Mouse (Mus musculus) left cerebral cortex, adult 11 months (tissue): Measurements from ENCODE around the gene Pla2g2d.
"Not testable (repeated sequence)": the region's sequence is repeated elsewhere in the genome, so short reads cannot be mapped to it uniquely, and the experiment has no call there.

Source experiments
- DNase-seq: peaks from one replicate; pipeline ENCODE4 v3.0.0; 2022; ENCODE audit warnings: low spot score

Pla2g2d gene

GRCm38 (mm10) chr4:138782098-138782497 lies 6.6 kb downstream of the Pla2g2d start:
- peak; percentile 57 for DNase-seq

GRCm38 (mm10) chr4:138785721-138786120 lies 10.2 kb downstream of the Pla2g2d start:
- DNase-seq, result no peak

DNA sequence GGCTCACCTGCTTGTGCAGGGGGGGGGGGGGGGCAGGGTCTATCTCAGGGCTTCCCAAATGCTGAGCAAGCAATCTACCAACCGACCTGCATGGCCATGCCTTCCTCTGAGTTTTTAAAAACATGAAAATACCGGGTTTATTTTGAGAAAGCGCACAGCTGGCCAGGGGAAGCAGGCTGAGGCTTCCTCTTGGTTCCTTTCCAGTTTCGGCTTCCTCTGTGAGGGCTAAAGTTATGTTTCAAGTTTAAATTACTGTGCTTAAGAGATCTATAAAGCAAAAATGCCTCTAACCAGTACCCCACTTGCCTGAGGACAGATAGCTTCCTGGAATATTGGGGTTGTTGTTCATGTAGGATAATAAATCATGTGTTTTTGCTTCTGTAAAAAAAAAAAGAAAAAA lies 10.6 kb downstream of the Pla2g2d start:
- DNase-seq, result no peak

GRCm38 (mm10) chr4:138788381-138788780 lies 12.8 kb downstream of the Pla2g2d start:
- no peak for DNase-seq

GRCm38 (mm10) chr4:138791452-138791851 lies 15.9 kb downstream of the Pla2g2d start:
- no peak for DNase-seq

GRCm38 (mm10) chr4:138792599-138792998 lies 17.1 kb downstream of the Pla2g2d start:
- no peak for DNase-seq

DNA sequence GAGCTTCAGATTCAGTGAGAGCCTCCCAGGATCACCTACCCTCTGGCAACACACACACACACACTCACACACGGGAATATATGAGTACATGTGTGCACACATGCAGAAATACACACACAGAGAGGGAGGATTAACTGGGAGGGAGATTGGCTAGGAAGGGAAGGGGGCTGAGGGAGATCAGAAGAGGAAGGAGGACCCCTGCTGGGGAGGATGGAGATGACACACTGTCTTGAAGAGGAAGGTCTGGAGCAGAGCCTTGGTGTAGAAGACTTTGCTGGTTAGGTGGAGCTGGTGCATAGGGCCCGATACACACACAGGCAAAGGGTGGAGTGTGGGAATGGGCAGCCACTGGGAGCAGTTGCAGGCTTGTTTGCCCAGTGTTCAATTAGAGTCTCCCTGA lies 17.7 kb downstream of the Pla2g2d start:
- DNase-seq, result no peak

GRCm38 (mm10) chr4:138794344-138794743 lies 18.8 kb downstream of the Pla2g2d start:
- no peak for DNase-seq

DNA sequence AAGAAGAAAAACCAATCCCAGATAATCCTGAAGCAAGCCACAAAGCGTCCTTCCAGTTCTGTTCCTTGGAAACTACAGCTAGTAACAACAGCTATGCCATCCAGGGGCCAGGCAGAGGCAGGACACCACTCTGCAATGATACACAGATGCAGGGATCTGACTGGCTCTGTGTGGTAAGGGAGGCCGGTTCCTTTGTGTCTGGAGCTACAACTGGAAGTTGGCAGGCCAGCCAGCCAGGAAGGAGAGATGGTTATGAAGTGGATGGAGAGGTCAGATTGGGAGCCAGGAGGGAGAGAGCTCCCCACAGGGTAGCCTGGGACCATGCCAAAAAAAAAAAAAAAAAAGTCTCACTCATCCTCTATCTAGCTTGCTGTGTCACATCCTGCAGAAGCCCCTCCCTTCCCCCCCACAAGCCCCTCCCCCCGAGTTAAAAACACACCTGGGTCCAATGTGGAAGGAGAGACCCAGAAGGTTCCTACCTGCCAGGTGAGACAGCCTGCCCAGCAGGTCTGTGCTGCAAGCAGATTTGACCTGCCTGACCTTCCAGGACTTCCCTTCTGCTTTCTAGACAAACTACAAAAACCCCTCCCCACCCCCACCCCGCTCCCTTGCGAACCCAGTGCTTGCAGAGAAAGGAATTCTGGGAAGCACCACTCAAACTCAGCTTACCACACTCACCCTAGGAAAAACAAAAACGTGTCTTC lies 21.1 kb downstream of the Pla2g2d start:
- no peak for DNase-seq

GRCm38 (mm10) chr4:138797217-138797570 lies 21.7 kb downstream of the Pla2g2d start:
- DNase-seq, result peak; percentile 37

DNA sequence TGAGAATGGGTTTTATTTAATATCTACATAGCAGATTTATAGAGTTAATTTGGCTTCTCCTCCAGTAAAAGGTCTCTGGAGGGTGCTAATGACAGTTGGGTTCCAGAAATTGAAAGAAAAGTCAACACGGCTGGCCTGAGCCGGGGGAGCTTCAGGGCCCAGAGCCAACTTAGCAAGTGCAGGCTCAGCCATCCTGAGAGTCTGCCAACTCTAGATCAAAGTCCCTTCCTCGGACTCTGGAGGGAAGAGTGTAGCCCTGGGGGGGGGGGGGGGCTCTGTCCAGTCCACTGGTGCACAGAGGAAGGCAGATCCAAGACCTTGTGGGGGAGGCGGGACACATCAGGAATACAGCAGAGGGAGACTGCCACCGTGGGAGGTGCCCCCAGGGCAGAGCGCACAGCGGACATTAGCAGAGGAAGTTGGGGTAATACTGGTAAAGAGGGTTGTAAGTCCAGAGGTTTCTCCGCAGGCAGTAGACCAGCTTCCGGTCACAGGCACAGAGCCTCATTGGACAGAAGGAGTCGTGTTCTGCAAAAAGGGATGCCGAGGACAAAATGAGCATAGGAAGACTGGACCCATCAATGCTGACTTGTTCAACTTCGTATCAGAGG lies 24.7 kb downstream of the Pla2g2d start:
- no peak for DNase-seq

DNA sequence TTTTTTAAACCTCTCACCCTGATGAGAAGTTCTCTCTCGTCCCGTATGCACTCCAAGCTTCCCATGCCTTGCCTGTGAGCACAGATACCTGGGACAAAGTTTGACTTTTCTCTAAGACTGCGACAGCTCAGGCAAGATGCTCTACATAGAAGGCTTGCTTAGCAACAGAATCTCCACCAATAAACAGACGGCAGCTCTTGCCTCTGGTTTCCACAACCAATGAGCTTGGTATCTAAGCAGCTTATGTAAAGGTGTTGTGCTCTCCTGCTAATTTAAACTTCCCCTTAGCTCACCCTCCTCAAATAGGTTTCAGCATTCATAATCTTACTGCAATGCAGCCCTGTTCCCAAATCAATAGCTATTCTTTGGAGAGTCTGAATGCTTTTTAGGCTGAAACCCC lies 26.1 kb downstream of the Pla2g2d start:
- peak; percentile 43 for DNase-seq

DNA sequence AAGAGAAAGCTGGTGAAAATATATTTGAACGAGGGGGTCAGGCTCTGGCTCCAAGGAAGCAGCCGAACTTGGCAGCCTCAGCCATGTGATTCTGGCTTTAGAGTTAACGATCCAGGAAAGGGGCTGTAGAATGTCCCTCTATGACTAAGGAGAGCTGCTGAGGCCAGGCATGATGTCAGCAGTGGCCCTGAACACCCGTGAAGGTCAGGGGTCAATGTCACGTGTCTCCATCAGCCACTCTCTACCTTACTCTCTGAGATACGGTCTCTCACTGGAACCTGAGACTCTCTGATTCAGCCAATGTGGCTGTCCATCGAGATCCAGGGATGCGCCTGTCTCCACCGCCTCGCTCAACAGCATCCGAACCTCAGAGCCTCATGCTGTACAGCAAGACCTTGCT lies 27.4 kb downstream of the Pla2g2d start:
- DNase-seq, result no peak

GRCm38 (mm10) chr4:138805248-138805647 lies 29.7 kb downstream of the Pla2g2d start:
- DNase-seq, result no peak

- DNase-seq, result no peak
Measured at GRCm38 (mm10) chr4:138806160-138806559, 30.6 kb downstream of the Pla2g2d start.

DNA sequence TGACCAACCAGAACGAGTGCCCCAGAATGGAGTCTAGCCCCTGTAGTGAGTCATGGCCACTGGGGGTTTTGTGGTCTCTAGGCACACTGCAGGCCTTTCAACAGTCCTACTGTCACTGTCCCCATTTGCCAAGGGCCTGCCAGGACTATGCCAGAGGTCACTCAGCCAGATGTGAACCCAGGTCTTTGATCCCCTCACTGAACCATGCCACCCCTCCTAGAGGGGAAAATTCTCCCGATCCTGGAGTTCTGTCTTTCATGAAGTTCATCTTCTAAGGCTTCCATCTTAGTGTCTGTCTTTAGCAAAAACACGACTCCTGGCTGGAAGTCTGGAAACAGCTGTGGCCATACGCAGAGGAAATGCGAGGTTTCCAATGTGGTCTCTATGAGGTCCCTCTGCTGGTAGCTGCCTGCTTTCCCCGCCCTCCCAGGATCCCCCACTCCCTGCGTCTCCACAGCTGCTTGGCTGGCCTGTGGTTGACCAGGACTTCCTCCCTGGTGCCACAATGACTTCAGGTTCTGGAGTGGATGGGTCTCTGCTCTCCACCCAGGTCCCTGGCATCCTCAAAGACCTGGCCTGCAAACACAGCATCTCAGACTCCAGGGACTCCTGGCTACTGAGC lies 31.5 kb downstream of the Pla2g2d start:
- DNase-seq, result no peak

- DNase-seq, result no peak
Measured at GRCm38 (mm10) chr4:138816166-138816565, 40.6 kb downstream of the Pla2g2d start.

GRCm38 (mm10) chr4:138817736-138818135 lies 42.2 kb downstream of the Pla2g2d start:
- DNase-seq, result no peak

DNA sequence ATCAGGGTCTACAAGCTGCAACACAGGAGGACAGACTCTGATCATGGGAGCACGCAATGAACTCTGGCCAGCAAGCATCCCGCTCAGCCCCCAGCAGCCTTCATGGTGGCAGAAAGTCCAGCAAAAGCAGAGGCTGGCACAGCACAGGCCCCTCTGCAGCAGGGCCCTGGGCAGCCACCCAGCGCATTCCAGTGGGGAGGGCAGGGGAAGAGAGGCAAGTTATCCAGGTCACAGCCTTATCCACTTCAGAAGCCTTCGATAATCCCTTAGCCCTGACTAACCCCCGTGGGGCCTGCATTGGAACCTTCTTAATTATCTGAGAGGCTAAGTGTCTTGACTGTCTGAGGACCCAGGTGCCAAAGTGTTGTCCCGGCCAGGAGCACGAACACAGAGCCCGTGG lies 43.6 kb downstream of the Pla2g2d start:
- DNase-seq, result no peak

DNA sequence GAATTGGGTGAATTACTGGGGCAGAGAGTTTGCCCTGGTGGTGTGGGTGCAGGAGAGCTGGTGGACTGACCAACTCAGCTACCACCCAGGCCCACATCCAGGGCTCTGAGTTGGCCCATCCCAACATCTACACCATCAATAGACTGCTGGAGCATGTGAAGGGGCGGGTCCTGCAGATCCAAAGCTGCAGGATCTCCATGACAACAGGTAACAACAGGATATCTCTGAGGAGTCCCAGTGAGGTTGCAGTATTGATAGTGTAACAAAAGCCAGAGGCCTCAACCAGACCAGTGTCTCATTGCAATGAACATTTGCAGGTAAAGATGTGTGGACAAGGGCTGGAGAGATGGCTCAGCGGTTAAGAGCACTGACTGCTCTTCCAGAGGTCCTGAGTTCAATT lies 45.5 kb downstream of the Pla2g2d start:
- no peak for DNase-seq

GRCm38 (mm10) chr4:138824161-138824560 lies 48.6 kb downstream of the Pla2g2d start:
- not testable (repeated sequence) for DNase-seq

- no peak for DNase-seq
Measured at GRCm38 (mm10) chr4:138824660-138825059, 49.1 kb downstream of the Pla2g2d start.

DNA sequence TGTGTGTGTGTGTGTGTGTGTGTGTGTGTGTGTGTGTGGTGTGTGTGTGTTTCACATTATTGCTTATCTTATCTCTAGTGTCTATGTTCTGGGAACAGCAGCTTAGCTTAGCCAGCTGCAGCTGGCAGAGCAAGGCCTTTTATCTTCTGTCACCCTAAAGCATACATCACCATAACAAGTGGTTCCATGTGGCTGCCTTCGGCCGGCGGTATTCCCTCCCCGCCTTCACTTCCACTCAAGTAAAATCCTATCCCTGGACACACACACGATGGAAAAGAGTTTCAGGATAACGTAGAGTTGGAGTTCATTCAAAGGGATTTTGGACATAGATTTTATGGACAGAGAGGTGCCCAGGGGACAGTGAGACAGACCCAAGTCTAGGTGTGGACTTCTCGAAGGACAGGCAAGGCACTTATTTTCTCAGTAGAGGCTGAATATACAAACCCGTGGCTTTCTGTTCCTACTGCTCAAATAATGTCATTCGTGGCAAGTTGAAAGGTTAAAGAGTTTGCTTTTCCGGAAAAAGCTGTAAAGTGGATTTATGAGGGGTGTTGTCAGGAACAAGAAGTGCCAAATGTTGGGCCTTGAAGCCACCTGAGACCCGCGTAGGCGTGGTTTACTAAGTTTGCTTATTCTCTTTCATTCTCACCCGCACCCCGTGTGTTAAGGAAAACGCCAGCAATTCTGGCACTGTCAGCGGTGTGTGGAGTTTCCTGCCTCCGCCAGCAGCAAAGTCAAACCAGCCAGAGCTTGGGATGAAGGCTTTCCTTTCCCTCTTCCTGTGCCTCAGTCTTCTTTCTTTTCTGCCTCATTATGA lies 50.4 kb downstream of the Pla2g2d start:
- DNase-seq, result no peak
